Mouse (Mus musculus) kidney, embryonic 15.5 days (tissue): ENCODE measurements at regions not wholly inside any gene's neighbourhood (a gene's known extent, or its start where the extent isn't known, plus 50 kb on each side); places are given as distances from the start of the nearest gene placed in this dataset.
"Not testable (repeated sequence)": the region's sequence is repeated elsewhere in the genome, so short reads cannot be mapped to it uniquely, and the experiment has no call there.

ENCODE experiments used
- ATAC-seq: fragments of 200-750 bp; cut with Nextera tagmentation; replicated peaks from 2 replicates; pipeline ENCODE4 v1.8.0; 2017; ENCODE audit warnings: moderate TSS enrichment; ENCODE audit not compliant: low FRiP score
- H3K27ac ChIP-seq: fragments of 300-500 bp; sonication (generic); 2 replicates; pipeline ENCODE4 v1.5.1; 2015; ENCODE audit warnings: mild to moderate bottlenecking, inconsistent platforms
- H3K27me3 ChIP-seq: fragments of 300-500 bp; sonication (generic); 2 replicates; pipeline ENCODE4 v1.6.1; 2015; ENCODE audit warnings: inconsistent platforms
- H3K36me3 ChIP-seq: fragments of 300-500 bp; sonication (generic); 2 replicates; pipeline ENCODE4 v1.6.1; 2015; ENCODE audit warnings: inconsistent platforms
- H3K4me1 ChIP-seq: fragments of 300-500 bp; sonication (generic); 2 replicates; pipeline ENCODE4 v1.6.1; 2015; ENCODE audit warnings: inconsistent platforms
- H3K4me2 ChIP-seq: fragments of 300-500 bp; sonication (generic); 2 replicates; pipeline ENCODE4 v1.6.1; 2015; ENCODE audit warnings: moderate library complexity, mild to moderate bottlenecking, inconsistent platforms
- H3K4me3 ChIP-seq: fragments of 300-500 bp; sonication (generic); replicated peaks from 2 replicates; pipeline ENCODE4 v1.5.1; 2015; ENCODE audit warnings: mild to moderate bottlenecking, inconsistent platforms
- H3K9ac ChIP-seq: fragments of 300-500 bp; sonication (generic); 2 replicates; pipeline ENCODE4 v1.6.1; 2015; ENCODE audit warnings: mild to moderate bottlenecking, inconsistent platforms
- H3K9me3 ChIP-seq: fragments of 300-500 bp; sonication (generic); replicated peaks from 2 replicates; pipeline ENCODE4 v1.6.1; 2016; ENCODE audit warnings: inconsistent platforms
- WGBS: fragments of 180-500 bp; shearing (Covaris S2); methylation state at CpG from one replicate; pipeline ENCODE4 v1.1.7; 2015; ENCODE audit warnings: mixed read lengths; 5-methylcytosine and 5-hydroxymethylcytosine counted together

DNA sequence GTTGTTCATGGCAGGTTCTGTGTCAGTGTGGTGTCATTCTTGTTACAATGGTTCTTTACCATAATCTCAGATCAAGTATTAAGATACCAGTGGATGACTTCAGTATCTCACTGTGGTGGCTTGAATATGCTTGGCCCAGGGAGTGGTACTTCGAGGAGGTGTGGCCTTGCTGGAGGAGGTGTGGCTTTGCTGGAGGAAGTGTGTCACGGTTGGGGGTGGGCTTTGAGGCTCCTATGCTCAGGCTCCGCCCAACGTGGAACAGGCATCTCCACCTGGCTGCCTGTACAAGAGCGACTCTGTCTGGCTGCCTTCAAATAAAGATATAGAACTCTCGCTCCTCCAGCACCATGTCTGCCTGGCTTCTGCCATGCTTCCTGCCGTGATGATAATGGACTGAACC lies 63.6 kb downstream of the Cd2 start:
- no peak overlapping the region for H3K4me2 ChIP-seq
- no peaks in the 10 kb centered on the region for H3K4me1 ChIP-seq
- no peaks in the 10 kb centered on the region for H3K27me3 ChIP-seq
- H3K4me3 ChIP-seq: no peak overlapping the region
- H3K9ac ChIP-seq: no peak overlapping the region
- 76% methylated on average over 7 of the region's 7 CpGs for WGBS
- no peak for ATAC-seq
- H3K36me3 ChIP-seq: no peaks in the 10 kb centered on the region
- peaks cover 3% of the 10 kb centered on the region; the same call in 1 of the 2 replicates for H3K9me3 ChIP-seq
- H3K27ac ChIP-seq: no peak overlapping the region

GRCm38 (mm10) chr3:101219897-101220296 lies 67.8 kb downstream of the Cd2 start:
- Histone ChIP-seq H3K27me3 (no peaks in the 10 kb centered on the region), H3K36me3 (no peaks in the 10 kb centered on the region), H3K4me1 (no peaks in the 10 kb centered on the region), H3K27ac (no peak overlapping the region), H3K9me3 (peaks cover 3% of the 10 kb centered on the region; the same call in 1 of the 2 replicates), H3K9ac (no peak overlapping the region), H3K4me2 (no peak overlapping the region), H3K4me3 (no peak overlapping the region)
- 87% methylated on average over 2 of the region's 2 CpGs for WGBS
- ATAC-seq: no peak

GRCm38 (mm10) chr3:101216711-101217110 lies 71.0 kb downstream of the Cd2 start:
- peaks cover 19% of the 10 kb centered on the region for H3K4me1 ChIP-seq
- H3K4me3 ChIP-seq: no peak overlapping the region
- H3K4me2 ChIP-seq: no peak overlapping the region
- H3K27ac ChIP-seq: no peak overlapping the region
- 92% methylated on average over 13 of the region's 13 CpGs for WGBS
- ATAC-seq: no peak
- H3K9me3 ChIP-seq: peaks cover 3% of the 10 kb centered on the region; the same call in 1 of the 2 replicates
- H3K36me3 ChIP-seq: no peaks in the 10 kb centered on the region
- H3K27me3 ChIP-seq: no peaks in the 10 kb centered on the region
- no peak overlapping the region for H3K9ac ChIP-seq

DNA sequence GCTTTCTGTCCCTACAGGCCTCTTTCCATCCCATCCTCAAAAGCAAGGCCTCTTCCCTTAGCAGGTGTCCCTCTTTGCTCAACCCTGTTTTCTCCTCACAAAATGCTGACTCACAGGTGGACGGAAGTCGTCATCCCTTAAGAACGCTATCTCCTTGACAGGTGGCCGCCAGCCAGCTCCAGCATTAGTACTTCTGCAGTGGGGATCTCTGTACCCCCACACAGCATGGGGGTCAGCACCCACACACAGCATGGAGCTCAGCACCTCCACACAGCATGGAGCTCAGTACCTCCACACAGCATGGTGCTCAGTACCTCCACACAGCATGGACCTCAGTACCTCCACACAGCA lies 74.6 kb downstream of the Cd2 start:
- Histone ChIP-seq H3K27me3 (no peaks in the 10 kb centered on the region), H3K4me1 (peaks cover 25% of the 10 kb centered on the region), H3K4me3 (no peak overlapping the region), H3K9me3 (no peaks in the 10 kb centered on the region), H3K4me2 (no peak overlapping the region), H3K27ac (no peak overlapping the region), H3K9ac (no peak overlapping the region), H3K36me3 (no peaks in the 10 kb centered on the region)
- whole genome bisulfite sequencing: 53% methylated on average over 4 of the region's 4 CpGs
- ATAC-seq: no peak

GRCm38 (mm10) chr3:101212403-101213211 lies 75.1 kb downstream of the Cd2 start:
- 6% methylated on average over 12 of the region's 12 CpGs for WGBS
- no peaks in the 10 kb centered on the region for H3K36me3 ChIP-seq
- no peak overlapping the region for H3K4me3 ChIP-seq
- no peaks in the 10 kb centered on the region for H3K27me3 ChIP-seq
- peaks cover 25% of the 10 kb centered on the region for H3K4me1 ChIP-seq
- H3K9me3 ChIP-seq: no peaks in the 10 kb centered on the region
- peak overlapping the region; percentile 78 for H3K27ac ChIP-seq
- peak; percentile 79 for ATAC-seq
- peak overlapping the region; percentile 25; the same call in 1 of the 2 replicates for H3K4me2 ChIP-seq
- no peak overlapping the region for H3K9ac ChIP-seq

DNA sequence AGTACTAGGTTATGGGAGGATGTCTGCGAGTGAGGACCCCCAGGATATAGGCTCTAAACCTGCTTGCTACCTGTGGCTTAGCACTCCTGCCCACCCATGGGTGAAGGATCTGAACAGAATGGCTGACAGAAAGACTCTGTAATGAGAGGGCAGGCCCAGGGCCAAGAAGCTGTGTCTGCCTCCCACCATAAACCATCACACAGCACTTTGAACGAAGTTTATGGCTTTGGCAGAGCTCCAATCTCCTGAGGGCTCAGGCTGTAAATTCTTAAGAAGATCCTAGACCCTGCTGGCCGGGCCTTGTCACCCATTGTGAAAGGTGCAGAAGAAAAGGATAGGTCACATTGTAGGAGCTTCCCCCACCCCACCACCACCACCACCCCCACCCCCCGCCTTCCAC lies 75.8 kb downstream of the Cd2 start:
- no peak overlapping the region for H3K4me3 ChIP-seq
- no peaks in the 10 kb centered on the region for H3K36me3 ChIP-seq
- peak overlapping the region; percentile 78 for H3K27ac ChIP-seq
- no peak overlapping the region for H3K9ac ChIP-seq
- peak; percentile 61 for ATAC-seq
- no peaks in the 10 kb centered on the region for H3K9me3 ChIP-seq
- peaks cover 25% of the 10 kb centered on the region for H3K4me1 ChIP-seq
- no peak overlapping the region for H3K4me2 ChIP-seq
- no peaks in the 10 kb centered on the region for H3K27me3 ChIP-seq
- 13% methylated on average over 4 of the region's 4 CpGs for WGBS

- peaks cover 25% of the 10 kb centered on the region for H3K4me1 ChIP-seq
- H3K27me3 ChIP-seq: no peaks in the 10 kb centered on the region
- H3K36me3 ChIP-seq: no peaks in the 10 kb centered on the region
- H3K9ac ChIP-seq: no peak overlapping the region
- H3K4me3 ChIP-seq: no peak overlapping the region
- H3K27ac ChIP-seq: no peak overlapping the region
- no peak overlapping the region for H3K4me2 ChIP-seq
- ATAC-seq: no peak
- WGBS: 73% methylated on average over 7 of the region's 7 CpGs
- H3K9me3 ChIP-seq: no peaks in the 10 kb centered on the region
Measured at GRCm38 (mm10) chr3:101209546-101209945, 78.2 kb downstream of the Cd2 start.

DNA sequence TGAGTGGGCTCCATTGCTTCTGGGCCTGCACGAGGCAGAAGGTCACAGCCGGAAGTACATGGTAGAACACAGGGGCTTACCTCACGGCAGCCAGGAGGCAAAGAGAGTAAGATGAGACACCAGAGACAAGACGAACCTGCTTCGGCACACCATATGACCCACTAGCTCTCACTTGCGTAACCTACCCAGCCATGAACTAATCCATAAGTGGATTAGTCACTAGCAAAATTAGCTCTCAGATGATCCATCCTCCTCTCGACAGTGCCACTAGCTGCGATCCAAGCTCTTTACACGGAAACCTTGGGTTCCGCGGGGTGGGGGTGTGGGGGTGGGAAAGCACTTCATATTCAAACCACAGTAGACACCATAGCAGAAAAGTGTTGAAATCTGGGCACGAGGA lies 79.0 kb downstream of the Cd2 start:
- Histone ChIP-seq H3K4me2 (no peak overlapping the region), H3K4me3 (no peak overlapping the region), H3K9me3 (no peaks in the 10 kb centered on the region), H3K36me3 (no peaks in the 10 kb centered on the region), H3K27ac (no peak overlapping the region), H3K27me3 (no peaks in the 10 kb centered on the region), H3K9ac (no peak overlapping the region), H3K4me1 (peaks cover 25% of the 10 kb centered on the region)
- ATAC-seq: no peak
- WGBS: 90% methylated on average over 12 of the region's 12 CpGs

DNA sequence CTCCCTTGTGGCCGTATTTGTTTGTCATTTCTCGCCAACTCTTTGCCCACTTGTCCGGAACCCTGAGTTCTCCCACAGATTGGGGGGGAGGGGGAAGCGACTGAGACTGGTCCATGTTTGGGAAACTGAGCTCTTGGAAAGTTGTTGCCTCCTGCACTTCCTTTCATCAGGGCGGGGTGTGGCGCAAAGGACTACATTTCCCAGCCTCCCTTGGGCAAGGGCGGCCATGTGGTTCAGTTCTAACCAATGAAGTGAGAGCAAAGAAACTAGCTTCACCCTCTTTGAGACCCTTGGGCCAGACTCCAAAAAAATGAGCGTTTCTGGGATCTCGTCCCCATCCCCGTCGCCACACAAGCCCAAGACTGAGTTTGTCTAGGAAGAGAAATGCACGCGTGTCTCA lies 81.6 kb downstream of the Cd2 start:
- H3K9me3 ChIP-seq, H3K36me3 ChIP-seq, ATAC-seq, H3K4me2 ChIP-seq, H3K27ac ChIP-seq, H3K9ac ChIP-seq, H3K4me3 ChIP-seq, H3K4me1 ChIP-seq, H3K27me3 ChIP-seq: not testable (repeated sequence)
- WGBS: 95% methylated on average over 13 of the region's 13 CpGs

- no peak overlapping the region for H3K4me2 ChIP-seq
- H3K27me3 ChIP-seq: no peaks in the 10 kb centered on the region
- H3K36me3 ChIP-seq: no peaks in the 10 kb centered on the region
- no peak for ATAC-seq
- H3K4me3 ChIP-seq: no peak overlapping the region
- no peak overlapping the region for H3K9ac ChIP-seq
- no peaks in the 10 kb centered on the region for H3K4me1 ChIP-seq
- H3K9me3 ChIP-seq: no peaks in the 10 kb centered on the region
- 83% methylated on average over 5 of the region's 5 CpGs for WGBS
- H3K27ac ChIP-seq: no peak overlapping the region
Measured at GRCm38 (mm10) chr3:101194725-101195124, 84.6 kb upstream of the Ptgfrn start.

DNA sequence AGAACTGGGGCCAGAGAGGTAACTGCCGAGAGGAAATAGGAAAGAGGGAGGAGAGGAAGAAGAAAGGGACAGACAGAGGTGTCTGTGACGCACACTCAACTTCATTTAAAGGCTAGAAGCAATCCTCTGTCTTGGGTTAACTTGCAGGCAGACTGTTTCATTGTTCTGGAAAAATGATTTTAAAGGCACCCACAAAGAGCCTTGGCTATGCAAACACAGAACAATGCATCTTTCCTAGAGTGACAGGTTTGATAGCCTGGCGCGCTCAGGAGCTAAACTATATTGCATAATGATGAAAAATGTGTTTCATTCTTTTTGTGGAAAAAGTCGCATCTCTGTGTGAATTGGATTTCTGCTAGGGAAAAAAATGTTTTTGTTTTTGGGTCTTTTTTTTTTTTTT lies 84.2 kb upstream of the Ptgfrn start:
- Histone ChIP-seq H3K27ac (no peak overlapping the region), H3K4me1 (no peaks in the 10 kb centered on the region), H3K4me3 (no peak overlapping the region), H3K9ac (no peak overlapping the region), H3K4me2 (no peak overlapping the region), H3K27me3 (no peaks in the 10 kb centered on the region), H3K9me3 (no peaks in the 10 kb centered on the region), H3K36me3 (no peaks in the 10 kb centered on the region)
- WGBS: 68% methylated on average over 5 of the region's 5 CpGs
- no peak for ATAC-seq

- Histone ChIP-seq H3K9me3 (no peaks in the 10 kb centered on the region), H3K9ac (no peak overlapping the region), H3K4me1 (no peaks in the 10 kb centered on the region), H3K4me2 (no peak overlapping the region), H3K36me3 (no peaks in the 10 kb centered on the region), H3K27me3 (no peaks in the 10 kb centered on the region), H3K27ac (no peak overlapping the region), H3K4me3 (no peak overlapping the region)
- WGBS: 90% methylated on average over 7 of the region's 7 CpGs
- ATAC-seq: no peak
Measured at GRCm38 (mm10) chr3:101191298-101191986, 81.4 kb upstream of the Ptgfrn start.
